ENCODE assay signal across 9 mouse cellular contexts in genomic region chr10:79958140-79958816, GRCm38 (mm10). TPM values are rescaled to one million over a fixed set of nuclear protein-coding genes. Genes with fewer than 3 reads are reported as not detected.
DNase-seq lines count a peak whose midpoint lies in the region; ATAC-seq and TF ChIP-seq lines count a peak whose summit lies in the region.
"Had no signal": no experiment of that assay in that cellular context is flagged by ENCODE, and none has a peak within 500 bp of the region (broad histone marks: within the 10 kb centered on the region; RNA-seq: fewer than 3 reads in every experiment).

No protein-coding gene starts in this region.

- WGBS in embryonic facial prominence, embryonic 11.5 days, result 11% methylated on average over 21 of the region's 21 CpGs
- 17% methylated on average over 21 of the region's 21 CpGs for WGBS in heart, embryonic 10.5 days
- 7% methylated on average over 21 of the region's 21 CpGs for WGBS in kidney, postnatal 0 days
- WGBS in liver, embryonic 14.5 days (ENCODE audit: insufficient replicate concordance), result 19% methylated on average over 21 of the region's 21 CpGs
- 3% methylated on average over 21 of the region's 21 CpGs for WGBS in neural tube, embryonic 13.5 days

- H3K27me3 ChIP-seq in embryonic facial prominence, embryonic 11.5 days (ENCODE audit: control insufficient read depth, insufficient read depth, low read length), result no peaks in the 10 kb centered on the region
- no peaks in the 10 kb centered on the region for H3K27me3 ChIP-seq in heart, embryonic 10.5 days (ENCODE audit: insufficient read depth, poor library complexity, severe bottlenecking)
- no peaks in the 10 kb centered on the region for H3K27me3 ChIP-seq in kidney, postnatal 0 days (ENCODE audit: insufficient read depth, low read length)
- no peaks in the 10 kb centered on the region for H3K27me3 ChIP-seq in liver, embryonic 14.5 days (ENCODE audit: control insufficient read depth, insufficient read depth, low read length)
- no peaks in the 10 kb centered on the region for H3K27me3 ChIP-seq in neural tube, embryonic 13.5 days

- H3K36me3 ChIP-seq in embryonic facial prominence, embryonic 11.5 days (replicated peaks; ENCODE audit: control insufficient read depth, insufficient read depth, low read depth, low read length), result peaks cover 5% of the 10 kb centered on the region; the same call in 1 of the 2 replicates
- peaks cover 28% of the 10 kb centered on the region for H3K36me3 ChIP-seq in heart, embryonic 10.5 days
- H3K36me3 ChIP-seq in kidney, postnatal 0 days (ENCODE audit: insufficient read depth, low read length), result peaks cover 8% of the 10 kb centered on the region; the same call in 1 of the 2 replicates
- no peaks in the 10 kb centered on the region; the same call in 1 of the 2 replicates for H3K36me3 ChIP-seq in liver, embryonic 14.5 days (replicated peaks; ENCODE audit: control insufficient read depth, insufficient read depth, low read depth)
- H3K36me3 ChIP-seq in neural tube, embryonic 13.5 days, result peaks cover 30% of the 10 kb centered on the region

- no peak overlapping the region; the same call in 1 of the 2 replicates for H3K4me2 ChIP-seq in embryonic facial prominence, embryonic 11.5 days (ENCODE audit: low read depth, low read length)
- H3K4me2 ChIP-seq in kidney, postnatal 0 days (ENCODE audit: low read length), result peak overlapping the region; percentile 37
- H3K4me2 ChIP-seq in liver, embryonic 14.5 days (ENCODE audit: low read depth), result peak overlapping the region; percentile 32; the same call in 1 of the 2 replicates
- peak overlapping the region; percentile 30; the same call in 1 of the 2 replicates for H3K4me2 ChIP-seq in neural tube, embryonic 13.5 days

- H3K4me3 ChIP-seq in embryonic facial prominence, embryonic 11.5 days (ENCODE audit: low read depth, low read length), result no peak overlapping the region
- H3K4me3 ChIP-seq in heart, embryonic 10.5 days, result peak overlapping the region; percentile 25
- H3K4me3 ChIP-seq in kidney, postnatal 0 days (replicated peaks; ENCODE audit: low read depth, low read length), result no peak overlapping the region
- no peak overlapping the region for H3K4me3 ChIP-seq in liver, embryonic 14.5 days (ENCODE audit: insufficient read depth in 1 of 2, low read depth in 2 of 2, low read length in 2 of 2)
- H3K4me3 ChIP-seq in neural tube, embryonic 13.5 days, result no peak overlapping the region

- no peaks in the 10 kb centered on the region for H3K4me1 ChIP-seq in embryonic facial prominence, embryonic 11.5 days (ENCODE audit: control insufficient read depth, insufficient read depth, low read length)
- peaks cover 33% of the 10 kb centered on the region for H3K4me1 ChIP-seq in heart, embryonic 10.5 days
- peaks cover 6% of the 10 kb centered on the region for H3K4me1 ChIP-seq in kidney, postnatal 0 days (replicated peaks; ENCODE audit: insufficient read depth, low read length)
- peaks cover 0 to 7% of the 10 kb centered on the region in 2 experiments; a peak in 2 of 4 replicates for H3K4me1 ChIP-seq in liver, embryonic 14.5 days (replicated peaks; ENCODE audit: control insufficient read depth in 2 of 2, insufficient read depth in 2 of 2, low read length in 1 of 2)
- peaks cover 17% of the 10 kb centered on the region for H3K4me1 ChIP-seq in neural tube, embryonic 13.5 days (replicated peaks)

- no peaks in the 10 kb centered on the region for H3K9me3 ChIP-seq in embryonic facial prominence, embryonic 11.5 days (replicated peaks; ENCODE audit: control insufficient read depth, low read length)
- no peaks in the 10 kb centered on the region for H3K9me3 ChIP-seq in heart, embryonic 10.5 days
- no peaks in the 10 kb centered on the region for H3K9me3 ChIP-seq in kidney, postnatal 0 days (replicated peaks; ENCODE audit: low read length)
- H3K9me3 ChIP-seq in liver, embryonic 14.5 days (ENCODE audit: control insufficient read depth, low read length), result no peaks in the 10 kb centered on the region
- no peaks in the 10 kb centered on the region for H3K9me3 ChIP-seq in neural tube, embryonic 13.5 days

- peak; percentile 85 for DNase-seq in CD4-positive, CD25-positive, alpha-beta regulatory T cell, adult 2 months (ENCODE audit: low read depth, low spot score)
- DNase-seq in adrenal gland, postnatal 10 days, result peak; percentile 90
- DNase-seq in embryonic facial prominence, embryonic 11.5 days (ENCODE audit: low spot score), result peak; percentile 78
- peak; percentile 94 for DNase-seq in heart, embryonic 10.5 days (ENCODE audit: low spot score)
- peak; percentile 92 for DNase-seq in kidney, postnatal 0 days (ENCODE audit: low spot score)
- DNase-seq in liver, embryonic 14.5 days (ENCODE audit: low read depth in 3 of 3, low spot score in 3 of 3), result peak; percentile 47 to 55 (median 49)
- DNase-seq in thymus, adult 18-20 months, result peak; percentile 65 to 74

- TF ChIP-seq EP300 in liver, embryonic 14.5 days (IDR thresholded peaks at IDR 0.05; ENCODE audit: low read depth), result no peak

- ATAC-seq in embryonic facial prominence, embryonic 11.5 days (replicated peaks; ENCODE audit: insufficient number of reproducible peaks, low FRiP score, low TSS enrichment, low read depth), result no peak
- peak; percentile 15; the same call in 1 of the 2 replicates for ATAC-seq in kidney, postnatal 0 days (replicated peaks; ENCODE audit: low FRiP score, low read depth)
- ATAC-seq in liver, embryonic 14.5 days (ENCODE audit: insufficient read depth), result no peak
- no peak for ATAC-seq in neural tube, embryonic 13.5 days (ENCODE audit: low read depth)

- no peak overlapping the region for H3K27ac ChIP-seq in embryonic facial prominence, embryonic 11.5 days (replicated peaks; ENCODE audit: low read depth, low read length)
- peak overlapping the region; percentile 54; the same call in 1 of the 2 replicates for H3K27ac ChIP-seq in heart, embryonic 10.5 days
- no peak overlapping the region for H3K27ac ChIP-seq in kidney, postnatal 0 days
- no peak overlapping the region for H3K27ac ChIP-seq in liver, embryonic 14.5 days
- H3K27ac ChIP-seq in neural tube, embryonic 13.5 days (replicated peaks), result no peak overlapping the region

- peak; percentile 94 for TF ChIP-seq CTCF in kidney, postnatal 0 days (IDR thresholded peaks at IDR 0.05; ENCODE audit: low read depth)
- TF ChIP-seq CTCF in liver, embryonic 14.5 days (IDR thresholded peaks at IDR 0.05; ENCODE audit: low read depth), result peak; percentile 98

- no peak overlapping the region for H3K9ac ChIP-seq in embryonic facial prominence, embryonic 11.5 days (replicated peaks; ENCODE audit: low read length)
- H3K9ac ChIP-seq in kidney, postnatal 0 days (ENCODE audit: low read depth, low read length), result no peak overlapping the region
- no peak overlapping the region for H3K9ac ChIP-seq in liver, embryonic 14.5 days (replicated peaks)
- H3K9ac ChIP-seq in neural tube, embryonic 13.5 days, result peak overlapping the region; percentile 47; the same call in 1 of the 2 replicates

RNA-seq across cellular contexts. Expression of gene Wdr18, which starts 1.7 kb away (rescaled TPM):
- total RNA-seq in adrenal gland, postnatal 10 days (2021), result 10 to 100 TPM; 32.4 to 34.9 TPM
- 118 and 123 TPM in 2 replicates for polyA plus RNA-seq in embryonic facial prominence, embryonic 11.5 days (2014; fragmentation: Nextera tagmentation; extraction: Ambion mirVana)
- polyA plus RNA-seq in heart, embryonic 10.5 days (2016; fragmentation: Nextera tagmentation; extraction: Ambion mirVana), result 127 and 155 TPM in 2 replicates
- 78.9 and 81.9 TPM in 2 replicates for polyA plus RNA-seq in kidney, postnatal 0 days (2015; fragmentation: Nextera tagmentation; extraction: Ambion mirVana)
- 22.3 and 24.7 TPM in 2 replicates for polyA plus RNA-seq in liver, embryonic 14.5 days (2012; rRNA removed)
- 58.4 TPM in 2 replicates for polyA plus RNA-seq in liver, embryonic 14.5 days (2014; fragmentation: Nextera tagmentation; extraction: Ambion mirVana)
- polyA plus RNA-seq in neural tube, embryonic 13.5 days (2015; fragmentation: Nextera tagmentation; extraction: Ambion mirVana), result 67.0 and 85.7 TPM in 2 replicates

RNA-seq across cellular contexts. Expression of gene Grin3b, which starts 12.2 kb away (rescaled TPM):
- total RNA-seq in adrenal gland, postnatal 10 days (2021), result under 1 TPM; 0.27 to 0.36 TPM
- 0.21 and 0.22 TPM in 2 replicates for polyA plus RNA-seq in embryonic facial prominence, embryonic 11.5 days (2014; fragmentation: Nextera tagmentation; extraction: Ambion mirVana)
- polyA plus RNA-seq in heart, embryonic 10.5 days (2016; fragmentation: Nextera tagmentation; extraction: Ambion mirVana), result 0.30 and 0.34 TPM in 2 replicates
- 0.17 and 0.20 TPM in 2 replicates for polyA plus RNA-seq in kidney, postnatal 0 days (2015; fragmentation: Nextera tagmentation; extraction: Ambion mirVana)
- polyA plus RNA-seq in liver, embryonic 14.5 days (2012; rRNA removed), result 0.01 and 0.03 TPM in 2 replicates
- 0.13 TPM in 1 of 2 replicates, not detected in the other for polyA plus RNA-seq in liver, embryonic 14.5 days (2014; fragmentation: Nextera tagmentation; extraction: Ambion mirVana)
- 0.58 and 0.61 TPM in 2 replicates for polyA plus RNA-seq in neural tube, embryonic 13.5 days (2015; fragmentation: Nextera tagmentation; extraction: Ambion mirVana)
- polyA plus RNA-seq: large intestine, adult 2 months had no signal

RNA-seq across cellular contexts. Expression of gene Tmem259, which starts 25.9 kb away (rescaled TPM):
- total RNA-seq in adrenal gland, postnatal 10 days (2021), result 100 to 1,000 TPM; 143 to 146 TPM
- polyA plus RNA-seq in embryonic facial prominence, embryonic 11.5 days (2014; fragmentation: Nextera tagmentation; extraction: Ambion mirVana), result 13.4 and 13.7 TPM in 2 replicates
- polyA plus RNA-seq in heart, embryonic 10.5 days (2016; fragmentation: Nextera tagmentation; extraction: Ambion mirVana), result 12.7 and 16.4 TPM in 2 replicates
- polyA plus RNA-seq in kidney, postnatal 0 days (2015; fragmentation: Nextera tagmentation; extraction: Ambion mirVana), result 23.7 and 26.6 TPM in 2 replicates
- polyA plus RNA-seq in liver, embryonic 14.5 days (2012; rRNA removed), result 59.7 and 79.7 TPM in 2 replicates
- polyA plus RNA-seq in liver, embryonic 14.5 days (2014; fragmentation: Nextera tagmentation; extraction: Ambion mirVana), result 5.9 and 8.6 TPM in 2 replicates
- polyA plus RNA-seq in neural tube, embryonic 13.5 days (2015; fragmentation: Nextera tagmentation; extraction: Ambion mirVana), result 21.0 and 21.4 TPM in 2 replicates

RNA-seq across cellular contexts. Expression of gene Cnn2, which starts 30.1 kb away (rescaled TPM):
- 10 to 100 TPM; 46.8 to 57.8 TPM for total RNA-seq in adrenal gland, postnatal 10 days (2021)
- 255 and 271 TPM in 2 replicates for polyA plus RNA-seq in embryonic facial prominence, embryonic 11.5 days (2014; fragmentation: Nextera tagmentation; extraction: Ambion mirVana)
- polyA plus RNA-seq in heart, embryonic 10.5 days (2016; fragmentation: Nextera tagmentation; extraction: Ambion mirVana), result 408 and 456 TPM in 2 replicates
- 221 and 261 TPM in 2 replicates for polyA plus RNA-seq in kidney, postnatal 0 days (2015; fragmentation: Nextera tagmentation; extraction: Ambion mirVana)
- 14.3 and 15.8 TPM in 2 replicates for polyA plus RNA-seq in liver, embryonic 14.5 days (2012; rRNA removed)
- polyA plus RNA-seq in liver, embryonic 14.5 days (2014; fragmentation: Nextera tagmentation; extraction: Ambion mirVana), result 33.8 and 39.7 TPM in 2 replicates
- polyA plus RNA-seq in neural tube, embryonic 13.5 days (2015; fragmentation: Nextera tagmentation; extraction: Ambion mirVana), result 55.6 and 56.2 TPM in 2 replicates

RNA-seq across cellular contexts. Expression of gene Arid3a, which starts 31.4 kb away (rescaled TPM):
- total RNA-seq in adrenal gland, postnatal 10 days (2021), result 1 to 10 TPM; 6.3 to 8.1 TPM
- polyA plus RNA-seq in embryonic facial prominence, embryonic 11.5 days (2014; fragmentation: Nextera tagmentation; extraction: Ambion mirVana), result 5.0 and 5.2 TPM in 2 replicates
- 12.5 and 16.4 TPM in 2 replicates for polyA plus RNA-seq in heart, embryonic 10.5 days (2016; fragmentation: Nextera tagmentation; extraction: Ambion mirVana)
- polyA plus RNA-seq in kidney, postnatal 0 days (2015; fragmentation: Nextera tagmentation; extraction: Ambion mirVana), result 4.1 and 4.5 TPM in 2 replicates
- 5.5 and 6.4 TPM in 2 replicates for polyA plus RNA-seq in liver, embryonic 14.5 days (2012; rRNA removed)
- polyA plus RNA-seq in liver, embryonic 14.5 days (2014; fragmentation: Nextera tagmentation; extraction: Ambion mirVana), result 3.4 and 3.9 TPM in 2 replicates
- polyA plus RNA-seq in neural tube, embryonic 13.5 days (2015; fragmentation: Nextera tagmentation; extraction: Ambion mirVana), result 3.4 and 5.4 TPM in 2 replicates
